Mouse (Mus musculus) liver, postnatal 0 days (tissue): ENCODE results near the gene Zfp316. TPM values are rescaled to one million over a fixed set of nuclear protein-coding genes. Genes with fewer than 3 reads are reported as not detected.

Experiments used
- ATAC-seq: fragments of 200-750 bp; cut with Nextera tagmentation; 2 replicates; pipeline ENCODE4 v1.8.0; 2017; ENCODE audit warnings: mild to moderate bottlenecking, moderate library complexity
- DNase-seq: peaks from one replicate; pipeline ENCODE4 v3.0.0-alpha.2; 2016
- H3K27ac ChIP-seq: fragments of 300-500 bp; sonication (generic); 2 replicates; pipeline ENCODE4 v1.5.1; 2014; ENCODE audit warnings: antibody characterized with exemption, moderate library complexity, mild to moderate bottlenecking, low read depth
- H3K27me3 ChIP-seq: fragments of 300-500 bp; sonication (generic); 2 replicates; pipeline ENCODE4 v1.6.1; 2014; ENCODE audit warnings: low read length, control low read depth, mixed read lengths; ENCODE audit not compliant: insufficient read depth
- H3K36me3 ChIP-seq: fragments of 300-500 bp; sonication (generic); replicated peaks from 2 replicates; pipeline ENCODE4 v1.6.1; 2014; ENCODE audit warnings: mild to moderate bottlenecking, control low read depth, low read length, moderate library complexity, mixed read lengths; ENCODE audit not compliant: insufficient read depth
- H3K4me1 ChIP-seq: fragments of 300-500 bp; sonication (generic); 2 replicates; pipeline ENCODE4 v1.6.1; 2014; ENCODE audit warnings: antibody characterized with exemption, mild to moderate bottlenecking, control low read depth; ENCODE audit not compliant: insufficient read depth
- H3K4me2 ChIP-seq: fragments of 300-500 bp; sonication (generic); 2 replicates; pipeline ENCODE4 v1.6.1; 2014; ENCODE audit warnings: low read depth, mild to moderate bottlenecking, low read length, moderate library complexity, mixed read lengths
- H3K4me3 ChIP-seq: fragments of 300-500 bp; sonication (generic); 2 replicates; pipeline ENCODE4 v1.5.1; 2014; ENCODE audit warnings: low read depth, low read length
- H3K9ac ChIP-seq: fragments of 300-500 bp; sonication (generic); replicated peaks from 2 replicates; pipeline ENCODE4 v1.6.1; 2014; ENCODE audit warnings: mild to moderate bottlenecking, moderate library complexity
- H3K9me3 ChIP-seq: fragments of 300-500 bp; sonication (generic); 2 replicates; pipeline ENCODE4 v1.6.1; 2016; ENCODE audit warnings: mild to moderate bottlenecking, control low read depth, low read length, mixed read lengths
- CTCF ChIP-seq: sonication (generic); IDR thresholded peaks from 2 replicates; pipeline ENCODE4 v1.5.1; 2016; ENCODE audit warnings: antibody characterized with exemption, low read depth
- EP300 ChIP-seq: IDR thresholded peaks from 2 replicates; pipeline ENCODE4 v1.6.1; 2016; ENCODE audit warnings: antibody characterized with exemption, low read depth, mild to moderate bottlenecking
- WGBS: fragments of 180-500 bp; shearing (Covaris S2); extraction: QIAGEN DNeasy Blood & Tissue Kit; methylation state at CpG from one replicate; pipeline ENCODE4 v1.1.7; 2014; ENCODE audit not compliant: insufficient replicate concordance; 5-methylcytosine and 5-hydroxymethylcytosine counted together
- polyA plus RNA-seq: library from polyadenylated mRNA; unstranded; fragments of >200 nt; fragmentation: Nextera tagmentation; extraction: Ambion mirVana; gene quantifications from 2 replicates; pipeline ENCODE4 v1.2.1, GENCODE M21; 2015

Gene Zfp316
- polyA plus RNA-seq, 1 experiment from 2014 or later = 0.39 TPM

GRCm38 (mm10) chr5:143266794-143267193 lies 3.0 kb downstream of the Zfp316 start:
- H3K9me3 ChIP-seq = no peaks in the 10 kb centered on the region
- WGBS = 80% methylated on average over 6 of the region's 6 CpGs
- no peak overlapping the region for H3K4me2 ChIP-seq
- no peak overlapping the region for H3K9ac ChIP-seq
- H3K36me3 ChIP-seq = peaks cover 7% of the 10 kb centered on the region; the same call in 1 of the 2 replicates
- H3K4me3 ChIP-seq = no peak overlapping the region
- no peaks in the 10 kb centered on the region for H3K27me3 ChIP-seq
- H3K27ac ChIP-seq = no peak overlapping the region
- ATAC-seq (no peak), DNase-seq (no peak)
- H3K4me1 ChIP-seq = peaks cover 14% of the 10 kb centered on the region
- TF ChIP-seq EP300 = no peak
- TF ChIP-seq CTCF = no peak

DNA sequence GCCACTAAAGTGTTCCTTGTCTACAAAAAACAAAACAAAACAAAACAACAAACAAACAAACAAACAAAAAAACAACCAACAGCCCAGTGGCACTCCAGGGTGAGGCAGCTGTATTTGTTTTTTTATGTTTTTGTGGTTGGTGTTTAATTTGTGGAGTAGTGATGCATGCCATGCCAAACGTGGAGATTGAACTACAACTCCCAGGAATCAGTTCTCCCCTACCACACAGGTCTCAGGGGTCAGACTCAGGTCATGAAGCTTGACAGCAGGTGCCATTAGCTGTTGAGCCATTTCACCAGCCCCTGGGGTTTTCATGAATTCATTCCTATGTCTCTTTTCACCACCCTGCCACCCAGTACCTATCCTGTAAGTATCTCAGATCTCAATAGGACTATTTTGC lies 4.4 kb downstream of the Zfp316 start:
- H3K9me3 ChIP-seq = no peaks in the 10 kb centered on the region
- no peak overlapping the region for H3K4me3 ChIP-seq
- 50% methylated on average over 1 of the region's 1 CpGs for WGBS
- no peaks in the 10 kb centered on the region for H3K27me3 ChIP-seq
- peaks cover 7% of the 10 kb centered on the region; the same call in 1 of the 2 replicates for H3K36me3 ChIP-seq
- H3K4me2 ChIP-seq = no peak overlapping the region
- no peak for TF ChIP-seq EP300
- TF ChIP-seq CTCF = no peak
- no peak overlapping the region for H3K27ac ChIP-seq
- no peak overlapping the region for H3K9ac ChIP-seq
- ATAC-seq (no peak), DNase-seq (no peak)
- peaks cover 10% of the 10 kb centered on the region for H3K4me1 ChIP-seq

- Histone ChIP-seq H3K4me2 (no peak overlapping the region), H3K4me1 (peaks cover 5% of the 10 kb centered on the region; the same call in 1 of the 2 replicates), H3K36me3 (peaks cover 7% of the 10 kb centered on the region; the same call in 1 of the 2 replicates), H3K9me3 (no peaks in the 10 kb centered on the region), H3K27me3 (no peaks in the 10 kb centered on the region), H3K4me3 (no peak overlapping the region), H3K9ac (no peak overlapping the region), H3K27ac (no peak overlapping the region)
- no peak for TF ChIP-seq CTCF
- no peak for TF ChIP-seq EP300
- DNase-seq = no peak
- 89% methylated on average over 10 of the region's 10 CpGs for WGBS
- no peak for ATAC-seq
Observed at GRCm38 (mm10) chr5:143264689-143265088, 5.1 kb downstream of the Zfp316 start.

GRCm38 (mm10) chr5:143261636-143262035 lies 8.2 kb downstream of the Zfp316 start:
- H3K4me3 ChIP-seq = no peak overlapping the region

GRCm38 (mm10) chr5:143255802-143256201 lies 14.0 kb downstream of the Zfp316 start:
- peaks cover 8% of the 10 kb centered on the region for H3K4me1 ChIP-seq
- no peak for TF ChIP-seq EP300
- TF ChIP-seq CTCF = no peak
- peaks cover 61% of the 10 kb centered on the region for H3K27me3 ChIP-seq
- H3K9ac ChIP-seq = no peak overlapping the region
- H3K4me2 ChIP-seq = no peak overlapping the region
- 0 out of 2 replicates have a peak, but pooled peaks cover 2% of the 10 kb centered on the region for H3K36me3 ChIP-seq
- DNase-seq (no peak), ATAC-seq (no peak)
- no peak overlapping the region for H3K4me3 ChIP-seq
- H3K9me3 ChIP-seq = no peaks in the 10 kb centered on the region
- WGBS = 72% methylated on average over 5 of the region's 5 CpGs
- H3K27ac ChIP-seq = no peak overlapping the region

More at GRCm38 (mm10) chr5:143261636-143262035, 8.2 kb downstream of the Zfp316 start:
- ATAC-seq (no peak), DNase-seq (no peak)
- H3K36me3 ChIP-seq = peaks cover 7% of the 10 kb centered on the region; the same call in 1 of the 2 replicates
- H3K9me3 ChIP-seq = no peaks in the 10 kb centered on the region
- TF ChIP-seq EP300 (no peak), CTCF (no peak)
- peaks cover 6% of the 10 kb centered on the region; the same call in 1 of the 2 replicates for H3K27me3 ChIP-seq
- no peaks in the 10 kb centered on the region for H3K4me1 ChIP-seq
- 82% methylated on average over 8 of the region's 8 CpGs for WGBS
- no peak overlapping the region for H3K4me2 ChIP-seq
- no peak overlapping the region for H3K27ac ChIP-seq
- no peak overlapping the region for H3K9ac ChIP-seq

DNA sequence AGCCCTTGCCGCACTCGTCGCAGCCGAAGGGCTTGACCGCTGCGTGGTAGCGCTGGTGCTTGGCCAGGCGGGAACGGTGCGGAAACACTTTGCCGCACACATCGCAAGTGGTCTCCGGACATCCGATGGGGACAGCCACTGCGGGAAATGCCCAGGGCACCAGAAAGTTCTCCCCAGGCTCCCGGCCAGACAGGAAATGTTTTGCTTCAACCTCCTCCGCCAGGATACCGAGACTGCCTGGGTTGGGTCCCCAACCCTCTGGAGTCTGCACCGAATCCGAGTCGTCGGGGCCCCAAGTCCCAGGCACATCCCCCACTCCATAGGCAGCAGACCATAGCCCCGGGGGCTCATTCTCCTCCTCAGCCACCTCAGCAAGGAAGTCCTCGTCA lies 14.7 kb downstream of the Zfp316 start:
- WGBS = 16% methylated on average over 24 of the region's 24 CpGs
- 0 out of 2 replicates have a peak, but pooled peaks cover 2% of the 10 kb centered on the region for H3K36me3 ChIP-seq
- ATAC-seq = no peak

More for the DNA sequence above, 14.7 kb downstream of the Zfp316 start:
- peaks cover 61% of the 10 kb centered on the region for H3K27me3 ChIP-seq
- no peak overlapping the region for H3K4me3 ChIP-seq
- H3K9ac ChIP-seq = no peak overlapping the region
- H3K9me3 ChIP-seq = no peaks in the 10 kb centered on the region
- TF ChIP-seq EP300 (no peak), CTCF (no peak)
- no peak overlapping the region for H3K27ac ChIP-seq
- H3K4me2 ChIP-seq = no peak overlapping the region
- no peak for DNase-seq
- H3K4me1 ChIP-seq = peaks cover 8% of the 10 kb centered on the region
